In the genomic region with DNA sequence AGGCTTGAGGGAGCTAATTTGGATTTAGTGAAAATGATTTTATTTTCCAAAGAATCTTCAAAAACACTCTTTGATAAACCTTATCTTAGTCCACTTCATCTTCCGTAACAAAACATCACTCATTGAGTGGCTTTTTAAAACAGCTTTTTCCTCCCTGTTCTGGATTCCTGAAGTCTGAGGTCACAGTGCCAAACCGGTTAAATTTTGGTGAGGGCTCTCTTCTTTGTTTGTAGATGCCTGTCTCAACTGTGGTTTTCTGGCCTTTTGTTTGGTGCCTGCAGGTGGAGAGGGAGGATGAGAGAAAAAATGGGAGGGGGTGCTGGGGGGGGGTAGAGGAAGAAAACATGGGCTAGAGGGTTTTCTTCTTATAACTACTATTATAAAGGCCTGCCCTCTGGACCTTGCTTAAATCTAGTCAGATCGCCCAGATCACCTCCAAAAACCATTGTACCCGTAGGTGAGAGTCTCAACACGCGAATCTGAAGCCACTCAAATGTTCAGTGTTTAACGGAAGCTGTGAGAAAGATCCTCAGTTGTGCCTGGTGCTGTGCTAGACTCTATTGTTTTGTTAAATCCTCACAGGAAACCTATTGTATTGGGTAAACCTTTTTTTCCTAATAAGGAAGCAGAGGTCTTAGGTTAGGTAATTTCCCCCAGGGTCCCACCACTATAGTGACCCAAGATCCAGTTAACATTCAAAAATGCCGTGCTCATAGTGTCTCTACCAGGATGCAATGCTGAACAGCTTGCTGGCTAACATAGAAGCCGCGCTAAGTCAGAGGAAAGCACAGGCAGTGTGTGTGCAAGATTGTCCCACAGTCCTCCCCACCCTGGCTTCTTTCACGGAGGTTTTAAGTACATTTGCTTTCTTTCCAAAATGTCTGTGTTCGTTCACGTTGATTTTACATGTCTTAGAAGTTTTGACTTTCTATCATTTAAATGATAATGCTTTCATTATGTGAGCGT, we compare ENCODE assay signal across 8 mouse cellular contexts. TPM values are rescaled to one million over a fixed set of nuclear protein-coding genes. Genes with fewer than 3 reads are reported as not detected.
A peak's percentile ranks its signal among the peaks of the same experiment; 100 is the strongest.
DNase-seq lines count a peak whose midpoint lies in the region; ATAC-seq lines count a peak whose summit lies in the region.

No protein-coding gene starts in this region.

- H3K27ac ChIP-seq in brown adipose tissue, adult 24 weeks (replicated peaks; ENCODE audit: low read depth, low read length): peak overlapping the region; percentile 93

- H3K4me1 ChIP-seq in brown adipose tissue, adult 24 weeks (ENCODE audit: control insufficient read depth, insufficient read depth, insufficient read length, low read length): peaks cover 24% of the 10 kb centered on the region

- H3K4me3 ChIP-seq in brown adipose tissue, adult 24 weeks (ENCODE audit: insufficient read depth, low read depth, low read length): peak overlapping the region; percentile 19

- peak; percentile 33; the same call in 1 of the 2 replicates for ATAC-seq in megakaryocyte-erythroid progenitor cell, adult 5-6 weeks (replicated peaks; ENCODE audit: low FRiP score, low TSS enrichment, poor library complexity, severe bottlenecking)

- peak; percentile 21 for DNase-seq in kidney, postnatal 10 days
- DNase-seq in kidney, postnatal 36 days: no peak
- peak; percentile 19 for DNase-seq in heart, postnatal 4 days
- peak; percentile 57 for DNase-seq in thymus, postnatal 0 days (ENCODE audit: low spot score)
- DNase-seq in urinary bladder, postnatal 10 days (ENCODE audit: low spot score): no peak
- no peak for DNase-seq in right cerebral cortex, postnatal 36 days (ENCODE audit: low spot score in 2 of 2)

RNA-seq across cellular contexts. Expression of gene Cdk17, which starts 5.0 kb away (rescaled TPM):
- 23.6 and 27.1 TPM in 2 replicates for polyA plus RNA-seq in brown adipose tissue, adult 24 weeks (2012; ENCODE audit: insufficient read depth, insufficient read length, missing spikeins)
- 10 to 100 TPM; 37.5 to 38.0 TPM for total RNA-seq in heart, postnatal 4 days (2021)
- total RNA-seq in megakaryocyte-erythroid progenitor cell, adult 5-6 weeks (2014; fragmentation: Nextera tagmentation): 48.0 and 71.7 TPM in 2 replicates
- total RNA-seq in megakaryocyte-erythroid progenitor cell, adult 5-6 weeks (2017): 69.4 and 88.0 TPM in 2 replicates
- polyA plus RNA-seq in thymus, postnatal 0 days (2015; fragmentation: Nextera tagmentation; extraction: Ambion mirVana): 46.3 and 55.3 TPM in 2 replicates

Comparison
In these comparisons a context has a peak if more than half of its experiments do, and no peak if none do; other contexts are left out.
1. DNase-seq: peak in kidney, postnatal 10 days (single experiment), heart, postnatal 4 days (single experiment) and thymus, postnatal 0 days (single experiment); none in kidney, postnatal 36 days (0 of 2), urinary bladder, postnatal 10 days (single experiment) and right cerebral cortex, postnatal 36 days (0 of 2).